Mouse (Mus musculus) neural tube, embryonic 10.5 days (tissue): ENCODE results near the gene Lonp1.

Source experiments
- DNase-seq: peaks from one replicate; pipeline ENCODE4 v3.0.0-alpha.2; 2017; ENCODE audit warnings: low spot score; ENCODE audit errors: extremely low spot score

Gene Lonp1

DNA sequence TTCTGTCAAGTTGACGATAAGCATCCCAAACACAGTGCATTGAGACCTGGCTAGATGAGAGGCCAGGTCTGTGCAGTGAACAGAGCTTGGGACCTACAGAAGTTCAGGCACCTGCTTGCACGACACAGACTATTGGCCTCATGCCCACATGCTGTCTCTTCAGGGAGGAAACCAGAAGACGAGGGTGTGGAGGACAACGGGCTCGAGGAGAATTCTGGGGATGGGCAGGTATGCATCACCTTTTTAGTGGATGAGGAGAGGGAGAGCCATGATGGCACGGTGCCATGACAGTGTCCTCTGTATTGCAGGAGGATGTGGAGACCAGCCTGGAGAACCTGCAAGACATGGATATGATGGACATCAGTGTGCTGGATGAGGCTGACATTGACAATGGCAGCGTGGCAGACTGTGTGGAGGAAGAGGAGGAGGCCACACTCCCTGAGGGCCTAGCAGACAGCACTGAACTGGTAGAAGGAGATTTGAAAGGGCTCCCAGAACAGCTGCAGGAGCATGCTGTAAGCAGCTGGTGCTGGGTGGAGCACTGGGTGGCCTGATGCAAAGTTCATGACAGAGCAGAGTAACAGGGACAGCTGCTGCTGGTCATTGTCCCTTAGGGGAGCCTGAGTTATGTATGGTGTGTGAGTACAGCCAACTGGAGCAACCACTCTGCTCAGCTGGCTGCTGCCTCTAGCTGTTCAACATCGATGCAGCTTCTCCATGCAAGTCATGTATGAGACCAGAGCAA is 33.0 kb downstream of the Lonp1 start:
- no peak for DNase-seq

DNA sequence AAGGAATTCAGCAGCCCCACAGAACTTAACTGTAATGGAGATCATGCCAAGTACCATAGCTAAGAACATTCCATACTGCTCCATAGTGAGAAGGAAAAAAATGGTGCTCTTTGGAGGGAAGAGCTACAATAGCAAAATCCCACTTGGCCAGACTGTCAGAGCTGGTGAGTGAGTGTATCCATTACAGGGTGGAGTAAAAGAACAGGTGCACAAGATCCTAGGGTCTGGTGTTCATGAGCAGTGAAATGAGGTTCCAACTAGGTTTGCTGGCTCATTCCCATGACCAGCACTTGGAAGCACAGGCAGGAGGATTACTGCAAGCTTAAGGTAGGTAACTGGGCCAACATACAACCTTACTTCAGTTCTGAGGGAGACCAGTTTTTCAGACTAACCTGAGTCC is 34.1 kb downstream of the Lonp1 start:
- DNase-seq, result no peak

DNA sequence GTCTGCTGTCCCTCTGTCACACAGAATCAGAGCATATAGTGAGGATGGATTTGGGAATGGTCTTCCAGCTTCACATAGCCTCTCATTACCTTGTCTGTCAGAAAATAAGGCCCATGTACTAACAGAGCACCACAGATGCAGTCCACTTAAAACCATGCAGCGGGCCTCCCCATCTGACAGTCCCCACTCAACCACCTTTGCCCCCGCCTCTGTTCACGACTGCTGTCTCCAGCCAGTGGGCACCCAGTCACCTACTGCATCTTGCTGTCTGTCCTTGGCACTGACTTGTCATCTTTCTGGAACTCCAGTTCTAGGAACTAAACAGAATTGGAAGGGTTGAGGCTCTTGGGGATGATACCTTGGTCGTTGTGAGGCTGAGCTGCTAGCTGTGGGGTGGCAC is 37.8 kb downstream of the Lonp1 start:
- DNase-seq, result no peak

DNA sequence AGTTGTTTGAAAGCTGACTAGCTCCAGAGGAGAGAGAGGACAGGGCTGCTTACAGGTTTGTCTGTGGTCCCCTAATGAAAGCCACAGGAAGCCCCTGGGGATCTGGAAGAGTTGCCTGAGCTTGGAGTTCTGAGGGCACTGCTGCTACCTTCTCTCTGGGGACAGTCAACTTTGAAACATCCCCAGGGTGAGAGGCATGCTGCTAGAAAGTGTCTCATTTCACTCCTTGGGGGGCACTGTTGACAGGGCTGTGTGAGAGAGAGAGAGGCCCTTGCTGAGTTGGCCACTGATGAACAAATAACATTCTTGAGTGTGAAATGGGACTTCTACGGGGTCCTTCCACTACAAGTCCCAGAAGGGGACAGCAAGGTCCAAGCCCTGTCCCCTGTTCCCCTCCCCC is 38.9 kb downstream of the Lonp1 start:
- no peak for DNase-seq

DNA sequence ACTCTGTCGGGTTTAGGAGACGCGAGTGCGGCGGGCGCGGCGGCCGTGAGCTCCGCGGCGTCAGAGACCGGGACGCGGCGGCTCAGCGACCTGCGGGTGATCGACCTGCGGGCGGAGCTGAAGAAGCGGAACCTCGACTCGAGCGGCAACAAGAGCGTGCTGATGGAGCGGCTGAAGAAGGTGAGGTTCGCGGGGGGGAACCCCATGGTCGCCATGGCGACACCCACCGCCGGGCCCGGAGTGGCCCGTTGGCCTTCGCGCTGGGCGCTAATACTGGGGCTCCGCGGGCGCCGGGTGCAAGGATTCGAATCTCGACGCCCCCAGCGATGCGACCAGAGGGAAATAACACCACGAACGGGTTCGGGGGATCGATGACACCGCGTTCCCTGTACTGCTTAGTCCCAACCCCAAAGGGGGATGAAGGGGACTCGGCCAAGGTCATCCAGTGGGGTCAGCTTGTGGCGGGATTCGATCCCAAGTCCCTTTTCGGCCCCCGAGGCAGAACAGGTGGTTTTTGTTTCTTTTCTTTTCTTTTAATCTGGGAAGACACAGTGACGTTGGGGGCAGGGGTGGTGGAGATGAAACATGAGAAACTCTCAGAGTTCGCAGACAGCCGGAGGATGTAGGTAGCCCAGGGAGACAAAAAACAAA is 41.4 kb downstream of the Lonp1 start:
- DNase-seq, result peak; percentile 64

DNA sequence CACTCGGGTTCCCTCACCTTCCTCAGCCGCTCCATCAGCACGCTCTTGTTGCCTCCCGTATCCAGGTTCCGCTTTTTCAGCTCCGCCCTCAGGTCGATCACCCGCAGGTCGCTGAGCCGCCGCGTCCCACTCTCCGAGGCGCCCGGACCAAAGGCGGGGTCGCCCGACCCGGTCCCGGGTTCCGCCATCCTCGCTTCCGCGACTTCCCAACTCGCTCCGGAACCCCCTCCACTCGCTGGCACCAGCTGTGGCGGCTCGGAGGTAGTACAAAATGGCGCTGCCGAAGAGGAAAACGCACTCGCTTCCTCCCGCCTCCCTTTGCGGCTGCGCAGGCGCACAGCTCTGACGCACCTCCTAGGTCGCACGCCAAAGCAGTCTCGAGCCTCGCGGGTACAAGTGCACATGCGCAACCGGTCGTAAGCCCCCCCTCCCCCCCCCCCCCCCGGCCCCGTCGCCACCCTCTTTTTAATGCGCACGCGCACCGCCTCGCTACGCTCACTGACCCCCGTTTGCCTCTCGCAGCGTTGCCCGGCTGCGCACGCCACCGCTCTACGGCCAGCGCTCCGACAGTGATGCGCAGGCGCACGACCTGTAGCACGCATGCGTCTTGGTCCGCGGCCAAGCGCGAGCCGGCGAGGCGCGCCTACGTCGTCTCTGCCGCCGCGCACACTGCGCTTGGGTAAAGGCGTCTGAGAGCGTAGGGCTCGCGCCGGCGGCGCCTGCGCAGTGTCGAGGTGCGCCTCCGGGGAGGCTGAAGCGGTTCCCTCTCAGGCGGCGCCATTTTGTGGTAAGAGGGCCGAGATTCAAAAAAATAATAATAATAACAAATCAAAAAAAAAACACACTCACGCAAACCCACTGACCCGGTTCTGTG is 42.2 kb downstream of the Lonp1 start, which contains the start of the genes Safb2 and Safb:
Gene Safb2, minus strand, starts transcription at position 329 of the 874 bp plus-strand sequence.
Gene Safb, plus strand, starts transcription at position 569 of the 874 bp plus-strand sequence.
- peak; percentile 98 for DNase-seq

DNA sequence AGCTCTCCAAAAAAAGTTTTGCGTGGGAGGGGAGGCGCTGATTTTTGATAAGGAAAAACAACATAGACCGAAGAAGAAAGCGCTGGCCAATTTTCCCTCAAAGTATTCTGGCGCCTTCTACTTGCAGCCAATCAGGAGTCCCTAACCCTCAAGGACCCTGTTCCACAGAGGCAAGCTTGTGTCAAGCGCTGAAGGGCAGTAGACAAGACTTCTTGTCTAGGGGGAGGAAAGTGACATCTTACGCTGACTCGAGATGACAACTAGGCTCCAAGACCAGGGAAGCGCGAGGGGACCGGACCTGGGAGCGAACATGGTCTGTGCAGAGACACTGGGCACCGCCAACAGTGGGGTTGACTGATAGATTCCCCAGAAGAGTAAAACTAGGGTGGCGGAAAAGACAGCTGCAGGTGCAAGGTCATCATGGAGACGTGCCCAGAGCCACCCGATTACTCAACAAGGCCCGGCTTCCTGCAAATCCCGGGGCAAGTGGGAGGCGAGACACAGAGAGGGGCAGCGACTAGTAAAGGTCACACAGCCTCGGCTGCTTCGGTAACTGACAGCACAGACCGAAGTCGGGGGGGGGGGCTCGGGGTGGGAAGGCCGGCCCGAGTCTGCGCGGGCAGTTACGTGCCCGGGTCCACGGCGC is 43.0 kb downstream of the Lonp1 start:
- DNase-seq, result no peak

DNA sequence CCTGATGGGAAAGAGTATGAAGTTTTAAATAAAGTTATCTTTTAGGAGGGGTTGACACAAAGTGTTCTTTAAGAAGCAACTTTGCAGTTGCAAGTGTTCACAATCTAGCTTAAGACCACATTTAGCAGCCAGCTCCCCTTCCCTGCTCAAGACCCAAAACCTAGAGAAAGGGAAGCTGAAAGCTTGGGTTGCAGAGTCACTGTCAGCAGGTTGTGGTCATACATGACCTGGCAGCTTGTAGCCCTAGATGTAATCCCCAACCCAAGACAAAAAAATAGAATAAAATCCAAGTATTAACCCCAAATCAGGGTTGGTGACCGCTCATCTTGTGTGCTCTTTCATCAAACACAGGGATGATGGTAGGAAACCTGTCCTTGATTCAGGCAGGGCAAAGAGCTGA is 43.6 kb downstream of the Lonp1 start:
- no peak for DNase-seq

DNA sequence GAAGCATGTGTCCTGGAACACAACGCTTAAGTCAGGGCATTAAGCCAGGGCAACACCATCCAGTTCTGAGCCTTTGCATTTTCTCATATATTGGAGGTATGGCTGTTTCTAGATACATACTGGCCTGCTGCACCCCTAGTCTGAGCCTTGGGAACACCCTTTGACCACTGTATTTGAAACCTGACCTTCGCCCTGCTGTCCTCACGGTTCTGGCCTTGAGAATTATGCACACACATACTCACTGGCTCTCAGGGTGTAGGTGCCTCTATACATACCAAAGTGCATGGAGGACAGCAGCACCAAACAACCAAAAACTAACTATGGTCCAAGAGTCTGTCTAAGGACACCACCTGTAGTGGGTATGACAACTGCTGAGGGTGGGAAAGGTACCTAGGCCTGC is 53.7 kb downstream of the Lonp1 start:
- DNase-seq, result no peak

DNA sequence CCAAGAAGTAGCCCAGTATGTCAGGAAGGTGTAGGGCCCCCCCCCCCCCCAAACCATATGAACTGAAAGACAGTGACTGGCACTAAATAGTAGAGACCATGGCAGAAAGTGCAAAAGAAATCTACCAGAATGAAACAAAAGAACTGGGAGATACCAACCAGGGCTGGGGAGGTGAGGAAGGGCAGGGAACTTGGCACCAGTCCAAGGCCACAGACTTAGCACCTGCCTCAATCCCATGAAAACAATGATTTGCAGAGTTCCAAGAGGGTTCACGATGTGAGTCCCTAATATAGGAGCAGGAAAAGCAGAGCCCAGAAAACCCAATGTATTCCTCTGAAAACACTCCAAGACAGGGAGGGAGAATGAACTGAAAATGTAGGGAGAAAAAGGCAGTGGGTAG is 54.5 kb downstream of the Lonp1 start:
- DNase-seq, result no peak

DNA sequence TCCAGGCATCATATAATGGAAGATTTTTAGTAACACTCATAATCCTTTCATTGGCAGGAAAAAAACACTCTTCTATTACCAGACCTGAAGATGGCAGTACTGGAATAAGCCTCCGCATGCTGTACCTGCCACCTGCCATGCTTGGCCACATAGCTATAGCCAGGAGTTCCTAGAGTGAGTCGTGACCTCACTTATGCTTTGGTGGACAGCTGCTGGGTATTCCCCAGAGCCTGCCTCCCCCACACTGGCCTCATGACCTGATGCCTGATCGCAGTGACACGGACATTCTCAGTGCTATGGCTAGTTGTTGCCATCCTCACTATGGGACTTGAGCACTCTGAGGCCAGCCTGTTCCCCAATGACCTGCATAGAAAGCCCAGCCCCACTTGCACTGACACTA is 56.4 kb downstream of the Lonp1 start:
- no peak for DNase-seq

DNA sequence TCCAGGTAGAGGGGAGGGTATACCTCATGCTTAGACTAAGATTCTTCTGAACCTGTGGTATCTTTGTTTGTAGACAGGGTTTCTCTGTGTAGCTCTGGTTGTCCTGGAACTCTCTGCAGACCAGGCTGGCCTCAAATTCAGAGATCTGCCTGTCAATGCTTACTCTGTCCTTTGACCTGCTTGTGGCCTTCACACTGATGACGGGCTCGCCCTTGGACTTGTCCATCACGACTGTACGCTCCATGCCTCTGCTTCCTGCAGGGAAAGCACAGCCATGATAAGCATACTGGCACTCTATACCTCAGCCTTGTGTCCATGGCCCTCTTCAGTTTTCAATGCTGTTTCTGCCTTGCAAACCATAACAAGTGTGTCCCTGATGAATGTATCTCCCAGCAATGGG is 59.3 kb downstream of the Lonp1 start:
- DNase-seq, result no peak

DNA sequence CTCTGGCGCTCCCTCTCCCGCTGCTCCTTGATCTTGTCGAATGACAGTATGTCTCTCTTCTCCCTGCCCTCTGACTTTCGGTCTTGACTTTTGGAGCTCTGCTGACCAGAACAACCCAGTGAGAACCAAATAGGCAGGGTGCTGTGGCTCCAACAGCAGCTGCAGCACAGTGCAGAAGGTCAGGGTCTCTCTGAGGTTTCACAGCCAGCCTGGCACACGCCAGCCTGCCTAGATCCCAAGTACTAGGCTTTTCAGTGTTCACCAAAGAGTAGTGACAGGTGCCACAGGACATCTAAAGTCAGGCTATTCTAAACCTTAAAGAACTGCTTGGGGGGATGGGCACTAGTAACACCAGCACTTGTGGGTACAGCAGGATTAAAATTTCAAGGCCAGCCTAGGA is 59.8 kb downstream of the Lonp1 start:
- no peak for DNase-seq

DNA sequence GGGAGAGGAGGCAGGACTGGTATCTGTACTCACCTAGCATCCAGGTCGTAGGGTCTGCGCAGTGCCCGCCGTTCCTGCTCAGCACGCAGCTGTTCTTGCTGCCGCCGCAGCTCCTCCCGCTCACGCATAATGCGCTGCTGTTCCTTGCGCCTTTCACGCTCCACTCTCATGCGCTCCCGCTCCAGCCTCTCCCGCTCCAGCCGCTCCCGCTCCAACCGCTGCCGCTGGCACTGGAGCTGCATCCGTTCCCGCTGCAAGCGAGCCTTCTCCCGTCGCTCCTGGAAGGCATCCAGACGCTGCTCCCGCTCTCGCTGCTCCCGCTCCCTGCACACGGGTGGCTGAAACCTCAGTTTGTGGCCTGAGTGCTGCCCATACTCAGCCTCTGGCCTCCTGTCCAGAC is 60.4 kb downstream of the Lonp1 start:
- no peak for DNase-seq
